Mouse (Mus musculus) forebrain, embryonic 16.5 days (tissue): ENCODE data around the gene Blmh. TPM values are rescaled to one million over a fixed set of nuclear protein-coding genes. Genes with fewer than 3 reads are reported as not detected.

Experiments
- ATAC-seq: fragments of 200-750 bp; cut with Nextera tagmentation; 2 replicates; pipeline ENCODE4 v1.8.0; 2017; ENCODE audit warnings: mild to moderate bottlenecking, moderate library complexity
- H3K27ac ChIP-seq: fragments of 300-500 bp; sonication (generic); 2 replicates; pipeline ENCODE4 v1.5.1; 2014; ENCODE audit warnings: low read length, control low read depth
- H3K27me3 ChIP-seq: fragments of 300-500 bp; sonication (generic); replicated peaks from 2 replicates; pipeline ENCODE4 v1.6.1; 2014; ENCODE audit warnings: low read length; ENCODE audit not compliant: control insufficient read depth, insufficient read depth
- H3K36me3 ChIP-seq: fragments of 300-500 bp; sonication (generic); 2 replicates; pipeline ENCODE4 v1.6.1; 2014; ENCODE audit not compliant: control insufficient read depth, insufficient read depth
- H3K4me1 ChIP-seq: fragments of 300-500 bp; sonication (generic); replicated peaks from 2 replicates; pipeline ENCODE4 v1.6.1; 2014; ENCODE audit warnings: low read length; ENCODE audit not compliant: control insufficient read depth, insufficient read depth
- H3K4me2 ChIP-seq: fragments of 300-500 bp; sonication (generic); 2 replicates; pipeline ENCODE4 v1.6.1; 2014; ENCODE audit warnings: mild to moderate bottlenecking, low read length, control low read depth
- H3K4me3 ChIP-seq: fragments of 300-500 bp; sonication (generic); replicated peaks from 2 replicates; pipeline ENCODE4 v1.5.1; 2014; ENCODE audit warnings: mild to moderate bottlenecking, low read length, control low read depth
- H3K9ac ChIP-seq: fragments of 300-500 bp; sonication (generic); replicated peaks from 2 replicates; pipeline ENCODE4 v1.6.1; 2014; ENCODE audit warnings: low read depth, low read length, control low read depth
- H3K9me3 ChIP-seq: fragments of 300-500 bp; sonication (generic); 2 replicates; pipeline ENCODE4 v1.6.1; 2016; ENCODE audit warnings: low read length; ENCODE audit not compliant: control insufficient read depth
- WGBS: fragments of 180-500 bp; shearing (Covaris S2); extraction: QIAGEN DNeasy Blood & Tissue Kit; methylation state at CpG from one replicate; pipeline ENCODE4 v1.1.7; 2014; 5-methylcytosine and 5-hydroxymethylcytosine counted together
- polyA plus RNA-seq: library from polyadenylated mRNA; unstranded; fragments of >200 nt; fragmentation: Nextera tagmentation; extraction: Ambion mirVana; gene quantifications from 2 replicates; pipeline ENCODE4 v1.2.1, GENCODE M21; 2015

The Blmh gene
- polyA plus RNA-seq, 1 experiment from 2014 or later = 128 TPM

- Histone ChIP-seq H3K4me1 (no peaks in the 10 kb centered on the region), H3K4me2 (no peak overlapping the region), H3K9me3 (no peaks in the 10 kb centered on the region), H3K27ac (no peak overlapping the region), H3K9ac (no peak overlapping the region), H3K27me3 (no peaks in the 10 kb centered on the region), H3K36me3 (no peaks in the 10 kb centered on the region), H3K4me3 (no peak overlapping the region)
- WGBS = 77% methylated on average over 6 of the region's 6 CpGs
- ATAC-seq = no peak
Observed at GRCm38 (mm10) chr11:76896360-76896759, 28.2 kb upstream of the Blmh start.

- no peaks in the 10 kb centered on the region for H3K4me1 ChIP-seq
- no peak overlapping the region for H3K4me3 ChIP-seq
- no peak overlapping the region for H3K27ac ChIP-seq
- H3K27me3 ChIP-seq = no peaks in the 10 kb centered on the region
- H3K9me3 ChIP-seq = no peaks in the 10 kb centered on the region
- H3K4me2 ChIP-seq = no peak overlapping the region
- 79% methylated on average over 1 of the region's 1 CpGs for WGBS
- H3K9ac ChIP-seq = no peak overlapping the region
- no peaks in the 10 kb centered on the region for H3K36me3 ChIP-seq
- no peak for ATAC-seq
Observed at GRCm38 (mm10) chr11:76897126-76897525, 27.5 kb upstream of the Blmh start.

- Histone ChIP-seq H3K27ac (no peak overlapping the region), H3K4me1 (no peaks in the 10 kb centered on the region), H3K27me3 (no peaks in the 10 kb centered on the region), H3K4me2 (no peak overlapping the region), H3K9me3 (no peaks in the 10 kb centered on the region), H3K4me3 (no peak overlapping the region), H3K9ac (no peak overlapping the region), H3K36me3 (no peaks in the 10 kb centered on the region)
- WGBS = 37% methylated on average over 3 of the region's 3 CpGs
- ATAC-seq = no peak
Observed at GRCm38 (mm10) chr11:76897871-76898270, 26.7 kb upstream of the Blmh start.

- no peak for ATAC-seq
- Histone ChIP-seq H3K9me3 (no peaks in the 10 kb centered on the region), H3K36me3 (no peaks in the 10 kb centered on the region), H3K27ac (no peak overlapping the region), H3K4me2 (no peak overlapping the region), H3K4me1 (no peaks in the 10 kb centered on the region), H3K4me3 (no peak overlapping the region), H3K9ac (no peak overlapping the region), H3K27me3 (no peaks in the 10 kb centered on the region)
- WGBS = 94% methylated on average over 3 of the region's 3 CpGs
Observed at GRCm38 (mm10) chr11:76898751-76899150, 25.9 kb upstream of the Blmh start.

GRCm38 (mm10) chr11:76899758-76900738 lies 24.6 kb upstream of the Blmh start:
- no peaks in the 10 kb centered on the region for H3K36me3 ChIP-seq
- H3K27me3 ChIP-seq = no peaks in the 10 kb centered on the region
- H3K27ac ChIP-seq = no peak overlapping the region
- no peak for ATAC-seq
- no peak overlapping the region for H3K4me2 ChIP-seq
- H3K9ac ChIP-seq = no peak overlapping the region
- 63% methylated on average over 5 of the region's 5 CpGs for WGBS
- H3K9me3 ChIP-seq = no peaks in the 10 kb centered on the region
- H3K4me3 ChIP-seq = no peak overlapping the region
- H3K4me1 ChIP-seq = no peaks in the 10 kb centered on the region

- Histone ChIP-seq H3K36me3 (no peaks in the 10 kb centered on the region), H3K9me3 (no peaks in the 10 kb centered on the region), H3K9ac (no peak within 1 kb of the TSS), H3K4me1 (no peaks in the 10 kb centered on the region), H3K4me3 (no peak within 1 kb of the TSS), H3K27ac (no peak within 1 kb of the TSS), H3K4me2 (no peak within 1 kb of the TSS), H3K27me3 (no peaks in the 10 kb centered on the region)
- no peak for ATAC-seq
- 78% methylated on average over 7 of the region's 7 CpGs for WGBS
Observed at GRCm38 (mm10) chr11:76901579-76902361, 22.8 kb upstream of the Blmh start, which contains the start of gene Tmigd1. Gene Tmigd1 (plus strand): TSS chr11:76902159.

- WGBS = 94% methylated on average over 2 of the region's 2 CpGs
- H3K4me1 ChIP-seq = no peaks in the 10 kb centered on the region
- ATAC-seq = no peak
- H3K4me3 ChIP-seq = no peak overlapping the region
- H3K9ac ChIP-seq = no peak overlapping the region
- no peaks in the 10 kb centered on the region for H3K36me3 ChIP-seq
- H3K4me2 ChIP-seq = no peak overlapping the region
- no peak overlapping the region for H3K27ac ChIP-seq
- H3K9me3 ChIP-seq = no peaks in the 10 kb centered on the region
- H3K27me3 ChIP-seq = no peaks in the 10 kb centered on the region
Observed at GRCm38 (mm10) chr11:76904340-76904739, 20.3 kb upstream of the Blmh start.

- H3K27ac ChIP-seq = no peak overlapping the region
- no peaks in the 10 kb centered on the region for H3K9me3 ChIP-seq
- H3K27me3 ChIP-seq = no peaks in the 10 kb centered on the region
- ATAC-seq = no peak
- 69% methylated on average over 7 of the region's 7 CpGs for WGBS
- H3K36me3 ChIP-seq = no peaks in the 10 kb centered on the region
- H3K4me2 ChIP-seq = no peak overlapping the region
- H3K4me1 ChIP-seq = peaks cover 16% of the 10 kb centered on the region
- no peak overlapping the region for H3K4me3 ChIP-seq
- H3K9ac ChIP-seq = no peak overlapping the region
Observed at GRCm38 (mm10) chr11:76908651-76909050, 16.0 kb upstream of the Blmh start.

- ATAC-seq = peak; percentile 63
- Histone ChIP-seq H3K27ac (peak overlapping the region; percentile 84), H3K4me3 (no peak overlapping the region), H3K27me3 (no peaks in the 10 kb centered on the region), H3K4me1 (peaks cover 16% of the 10 kb centered on the region), H3K9ac (no peak overlapping the region), H3K4me2 (no peak overlapping the region), H3K9me3 (no peaks in the 10 kb centered on the region), H3K36me3 (no peaks in the 10 kb centered on the region)
- WGBS = 16% methylated on average over 3 of the region's 3 CpGs
Observed at GRCm38 (mm10) chr11:76911325-76912054, 13.1 kb upstream of the Blmh start.
